Mouse (Mus musculus): ENCODE results near the gene Fgfr2. TPM values are rescaled to one million over a fixed set of nuclear protein-coding genes. Genes with fewer than 3 reads are reported as not detected.
"Not testable (repeated sequence)": the region's sequence is repeated elsewhere in the genome, so short reads cannot be mapped to it uniquely, and the experiment has no call there.

Fgfr2 gene
- polyA plus RNA-seq, 1 experiment = 12.0 TPM

- Histone ChIP-seq H3K4me3 (ENCODE audit: insufficient read depth, low read depth, low read length) (no peak overlapping the region), H3K27ac (replicated peaks; ENCODE audit: low read depth, low read length) (no peak overlapping the region), H3K4me1 (ENCODE audit: control insufficient read depth, insufficient read depth, insufficient read length, low read length) (peaks cover 31% of the 10 kb centered on the region)
These were observed 14.5 kb downstream of the Fgfr2 start for GRCm38 (mm10) chr7:133108695-133109094.

- Histone ChIP-seq H3K4me1 (ENCODE audit: control insufficient read depth, insufficient read depth, insufficient read length, low read length) (peaks cover 32% of the 10 kb centered on the region), H3K27ac (replicated peaks; ENCODE audit: low read depth, low read length) (no peak overlapping the region), H3K4me3 (ENCODE audit: insufficient read depth, low read depth, low read length) (no peak overlapping the region)
These were observed 20.6 kb downstream of the Fgfr2 start for GRCm38 (mm10) chr7:133102578-133102977.

- Histone ChIP-seq H3K27ac (replicated peaks; ENCODE audit: low read depth, low read length) (no peak overlapping the region), H3K4me3 (ENCODE audit: insufficient read depth, low read depth, low read length) (no peak overlapping the region), H3K4me1 (ENCODE audit: control insufficient read depth, insufficient read depth, insufficient read length, low read length) (peaks cover 33% of the 10 kb centered on the region)
These were observed 22.1 kb downstream of the Fgfr2 start for GRCm38 (mm10) chr7:133101070-133101469.

- Histone ChIP-seq H3K4me1 (ENCODE audit: control insufficient read depth, insufficient read depth, insufficient read length, low read length) (peaks cover 29% of the 10 kb centered on the region), H3K4me3 (ENCODE audit: insufficient read depth, low read depth, low read length) (no peak overlapping the region), H3K27ac (replicated peaks; ENCODE audit: low read depth, low read length) (no peak overlapping the region)
These were observed 23.0 kb downstream of the Fgfr2 start for GRCm38 (mm10) chr7:133100178-133100577.

- Histone ChIP-seq H3K4me1 (ENCODE audit: control insufficient read depth, insufficient read depth, insufficient read length, low read length) (peaks cover 26% of the 10 kb centered on the region), H3K4me3 (ENCODE audit: insufficient read depth, low read depth, low read length) (no peak overlapping the region), H3K27ac (replicated peaks; ENCODE audit: low read depth, low read length) (peak overlapping the region; percentile 45)
These were observed 23.9 kb downstream of the Fgfr2 start for GRCm38 (mm10) chr7:133099266-133099665.

GRCm38 (mm10) chr7:133098118-133098793, 24.9 kb downstream of the Fgfr2 start:
- Histone ChIP-seq H3K27ac (replicated peaks; ENCODE audit: low read depth, low read length) (peak overlapping the region; percentile 2; the same call in 1 of the 2 replicates), H3K4me3 (ENCODE audit: insufficient read depth, low read depth, low read length) (no peak overlapping the region), H3K4me1 (ENCODE audit: control insufficient read depth, insufficient read depth, insufficient read length, low read length) (peaks cover 29% of the 10 kb centered on the region)

- not testable (repeated sequence) for H3K27ac ChIP-seq (replicated peaks; ENCODE audit: low read depth, low read length); H3K4me3 ChIP-seq (ENCODE audit: insufficient read depth, low read depth, low read length)
- peaks cover 31% of the 10 kb centered on the region for H3K4me1 ChIP-seq (ENCODE audit: control insufficient read depth, insufficient read depth, insufficient read length, low read length)
These were observed 27.5 kb downstream of the Fgfr2 start for GRCm38 (mm10) chr7:133095610-133096009.

- peaks cover 33% of the 10 kb centered on the region for H3K4me1 ChIP-seq (ENCODE audit: control insufficient read depth, insufficient read depth, insufficient read length, low read length)
- no peak overlapping the region for H3K4me3 ChIP-seq (ENCODE audit: insufficient read depth, low read depth, low read length)
These were observed 28.2 kb downstream of the Fgfr2 start for GRCm38 (mm10) chr7:133094711-133095495.

GRCm38 (mm10) chr7:133094161-133094560, 29.0 kb downstream of the Fgfr2 start:
- Histone ChIP-seq H3K4me1 (ENCODE audit: control insufficient read depth, insufficient read depth, insufficient read length, low read length) (peaks cover 36% of the 10 kb centered on the region), H3K27ac (replicated peaks; ENCODE audit: low read depth, low read length) (0 out of 2 replicates have a peak overlapping the region, but pooled peaks have one; percentile 39), H3K4me3 (ENCODE audit: insufficient read depth, low read depth, low read length) (no peak overlapping the region)

More at GRCm38 (mm10) chr7:133094711-133095495, 28.2 kb downstream of the Fgfr2 start:
- H3K27ac ChIP-seq (replicated peaks; ENCODE audit: low read depth, low read length) = no peak overlapping the region

GRCm38 (mm10) chr7:133093731-133094130, 29.4 kb downstream of the Fgfr2 start:
- H3K4me1 ChIP-seq (ENCODE audit: control insufficient read depth, insufficient read depth, insufficient read length, low read length) = peaks cover 34% of the 10 kb centered on the region
- H3K27ac ChIP-seq (replicated peaks; ENCODE audit: low read depth, low read length) = 0 out of 2 replicates have a peak overlapping the region, but pooled peaks have one; percentile 39

GRCm38 (mm10) chr7:133090641-133091040, 32.5 kb downstream of the Fgfr2 start:
- peaks cover 26% of the 10 kb centered on the region for H3K4me1 ChIP-seq (ENCODE audit: control insufficient read depth, insufficient read depth, insufficient read length, low read length)

More at GRCm38 (mm10) chr7:133093731-133094130, 29.4 kb downstream of the Fgfr2 start:
- no peak overlapping the region for H3K4me3 ChIP-seq (ENCODE audit: insufficient read depth, low read depth, low read length)

GRCm38 (mm10) chr7:133089621-133090260, 33.4 kb downstream of the Fgfr2 start:
- Histone ChIP-seq H3K4me1 (ENCODE audit: control insufficient read depth, insufficient read depth, insufficient read length, low read length) (peaks cover 22% of the 10 kb centered on the region), H3K4me3 (ENCODE audit: insufficient read depth, low read depth, low read length) (no peak overlapping the region), H3K27ac (replicated peaks; ENCODE audit: low read depth, low read length) (no peak overlapping the region)

More at GRCm38 (mm10) chr7:133090641-133091040, 32.5 kb downstream of the Fgfr2 start:
- no peak overlapping the region for H3K27ac ChIP-seq (replicated peaks; ENCODE audit: low read depth, low read length)
- no peak overlapping the region for H3K4me3 ChIP-seq (ENCODE audit: insufficient read depth, low read depth, low read length)

GRCm38 (mm10) chr7:133088830-133089261, 34.3 kb downstream of the Fgfr2 start:
- H3K4me3 ChIP-seq (ENCODE audit: insufficient read depth, low read depth, low read length) = peak overlapping the region; percentile 36
- H3K4me1 ChIP-seq (ENCODE audit: control insufficient read depth, insufficient read depth, insufficient read length, low read length) = peaks cover 26% of the 10 kb centered on the region
- H3K27ac ChIP-seq (replicated peaks; ENCODE audit: low read depth, low read length) = peak overlapping the region; percentile 41

GRCm38 (mm10) chr7:133088411-133088810, 34.7 kb downstream of the Fgfr2 start:
- Histone ChIP-seq H3K4me1 (ENCODE audit: control insufficient read depth, insufficient read depth, insufficient read length, low read length) (peaks cover 23% of the 10 kb centered on the region), H3K27ac (replicated peaks; ENCODE audit: low read depth, low read length) (peak overlapping the region; percentile 41), H3K4me3 (ENCODE audit: insufficient read depth, low read depth, low read length) (peak overlapping the region; percentile 36; the same call in 1 of the 2 replicates)

GRCm38 (mm10) chr7:133085408-133085807, 37.7 kb downstream of the Fgfr2 start:
- no peak overlapping the region for H3K4me3 ChIP-seq (ENCODE audit: insufficient read depth, low read depth, low read length)
- no peak overlapping the region for H3K27ac ChIP-seq (replicated peaks; ENCODE audit: low read depth, low read length)
- peaks cover 20% of the 10 kb centered on the region for H3K4me1 ChIP-seq (ENCODE audit: control insufficient read depth, insufficient read depth, insufficient read length, low read length)
